In genomic region chr7:100288622-100289021, GRCm38 (mm10) we compare ENCODE assay signal across 9 mouse cellular contexts. TPM values are rescaled to one million over a fixed set of nuclear protein-coding genes. Genes with fewer than 3 reads are reported as not detected.
A peak's percentile ranks its signal among the peaks of the same experiment; 100 is the strongest.
DNase-seq lines count a peak whose midpoint lies in the region; ATAC-seq and TF ChIP-seq lines count a peak whose summit lies in the region.
"Had no signal": no experiment of that assay in that cellular context is flagged by ENCODE, and none has a peak within 500 bp of the region (broad histone marks: within the 10 kb centered on the region; RNA-seq: fewer than 3 reads in every experiment).

No protein-coding gene starts in this region.

- 0 out of 2 replicates have a peak, but pooled peaks cover 6% of the 10 kb centered on the region for H3K27me3 ChIP-seq in heart, postnatal 0 days (ENCODE audit: control insufficient read depth, insufficient read depth, low read length)
- H3K27me3 ChIP-seq in liver, embryonic 13.5 days, result peaks cover 72% of the 10 kb centered on the region
- peaks cover 10% of the 10 kb centered on the region for H3K27me3 ChIP-seq in neural tube, embryonic 13.5 days

- peak; percentile 28; the same call in 1 of the 2 replicates for ATAC-seq in heart, postnatal 0 days (ENCODE audit: insufficient read depth, low read depth)
- ATAC-seq in liver, embryonic 13.5 days (ENCODE audit: low read depth), result no peak
- ATAC-seq in neural tube, embryonic 13.5 days (ENCODE audit: low read depth), result peak; percentile 24; the same call in 1 of the 2 replicates

- no peak for DNase-seq in ES-E14 (ENCODE audit: low read depth, low spot score)
- peak; percentile 24 for DNase-seq in embryo, embryonic 9.5 days (ENCODE audit: extremely low spot score)
- DNase-seq in heart, postnatal 0 days (ENCODE audit: low spot score), result no peak
- DNase-seq in liver, embryonic 13.5 days, result no peak
- DNase-seq in right cerebral cortex, postnatal 36 days (ENCODE audit: low spot score in 2 of 2), result no peak
- no peak for DNase-seq in cerebellum, postnatal 4 days (ENCODE audit: low spot score in 2 of 2)
- DNase-seq in cerebellum, adult 9-10 months, result no peak

- H3K4me2 ChIP-seq in heart, postnatal 0 days (ENCODE audit: low read depth, low read length), result peak overlapping the region; percentile 56
- H3K4me2 ChIP-seq in liver, embryonic 13.5 days, result peak overlapping the region; percentile 36
- H3K4me2 ChIP-seq in neural tube, embryonic 13.5 days, result peak overlapping the region; percentile 41

- H3K9me3 ChIP-seq in ES-E14 (ENCODE audit: control insufficient read depth, insufficient read depth, low read depth, low read length), result no peaks in the 10 kb centered on the region
- no peaks in the 10 kb centered on the region for H3K9me3 ChIP-seq in heart, postnatal 0 days (replicated peaks; ENCODE audit: control insufficient read depth, low read length)
- H3K9me3 ChIP-seq in liver, embryonic 13.5 days (replicated peaks), result no peaks in the 10 kb centered on the region
- H3K9me3 ChIP-seq in neural tube, embryonic 13.5 days, result peaks cover 4% of the 10 kb centered on the region; the same call in 1 of the 2 replicates

- 23% methylated on average over 11 of the region's 11 CpGs for WGBS in heart, postnatal 0 days
- 42% methylated on average over 11 of the region's 11 CpGs for WGBS in liver, embryonic 13.5 days (ENCODE audit: insufficient replicate concordance)
- WGBS in neural tube, embryonic 13.5 days, result 25% methylated on average over 11 of the region's 11 CpGs

- no peak for TF ChIP-seq CTCF in heart, postnatal 0 days (IDR thresholded peaks at IDR 0.05; ENCODE audit: low read depth)

- in situ Hi-C loops in ES-E14 (cut with MboI; ENCODE audit: low sequenced_read_pairs in 2 of 2, unreplicated experiment in 2 of 2), result no loop called here

- no peak for TF ChIP-seq EP300 in heart, postnatal 0 days (IDR thresholded peaks at IDR 0.05; ENCODE audit: low read depth)

- H3K4me3 ChIP-seq in ES-E14 (ENCODE audit: insufficient read depth in 1 of 2, low read depth in 1 of 2, low read length in 2 of 2, poor library complexity in 1 of 2, severe bottlenecking in 1 of 2), result 0 out of 4 replicates have a peak overlapping the region, but pooled peaks of 1 of the 2 experiments have one; percentile 31
- peak overlapping the region; percentile 33 for H3K4me3 ChIP-seq in heart, postnatal 0 days (ENCODE audit: low read depth, low read length)
- H3K4me3 ChIP-seq in liver, embryonic 13.5 days (replicated peaks), result no peak overlapping the region
- H3K4me3 ChIP-seq in neural tube, embryonic 13.5 days, result no peak overlapping the region

- peaks cover 0 to 4% of the 10 kb centered on the region in 2 experiments; a peak in 1 of 4 replicates for H3K4me1 ChIP-seq in ES-E14 (ENCODE audit: control insufficient read depth in 2 of 2, insufficient read depth in 2 of 2, low read length in 2 of 2, poor library complexity in 1 of 2)
- 0 out of 2 replicates have a peak, but pooled peaks cover 8% of the 10 kb centered on the region for H3K4me1 ChIP-seq in heart, postnatal 0 days (ENCODE audit: control insufficient read depth, insufficient read depth)
- peaks cover 14% of the 10 kb centered on the region for H3K4me1 ChIP-seq in liver, embryonic 13.5 days (replicated peaks)
- peaks cover 41% of the 10 kb centered on the region for H3K4me1 ChIP-seq in neural tube, embryonic 13.5 days (replicated peaks)

- H3K9ac ChIP-seq in ES-E14 (ENCODE audit: insufficient read depth, low read depth, low read length, poor library complexity, severe bottlenecking), result peak overlapping the region; percentile 59; the same call in 1 of the 2 replicates
- H3K9ac ChIP-seq in heart, postnatal 0 days (replicated peaks; ENCODE audit: low read depth, low read length), result no peak overlapping the region
- no peak overlapping the region for H3K9ac ChIP-seq in liver, embryonic 13.5 days
- no peak overlapping the region; the same call in 1 of the 2 replicates for H3K9ac ChIP-seq in neural tube, embryonic 13.5 days

- peak overlapping the region; percentile 29; the same call in 1 of the 2 replicates for H3K27ac ChIP-seq in ES-E14 (ENCODE audit: insufficient read depth, low read depth, low read length, poor library complexity, severe bottlenecking)
- H3K27ac ChIP-seq in heart, postnatal 0 days (ENCODE audit: low read depth), result peak overlapping the region; percentile 66
- H3K27ac ChIP-seq in liver, embryonic 13.5 days, result peak overlapping the region; percentile 74
- H3K27ac ChIP-seq in neural tube, embryonic 13.5 days (replicated peaks), result peak overlapping the region; percentile 83

- no peaks in the 10 kb centered on the region for H3K36me3 ChIP-seq in ES-E14 (ENCODE audit: control insufficient read depth, insufficient read depth, low read length, poor library complexity, severe bottlenecking)
- H3K36me3 ChIP-seq in heart, postnatal 0 days (replicated peaks; ENCODE audit: control insufficient read depth, insufficient read depth, low read length), result no peaks in the 10 kb centered on the region
- H3K36me3 ChIP-seq in liver, embryonic 13.5 days, result no peaks in the 10 kb centered on the region
- no peaks in the 10 kb centered on the region for H3K36me3 ChIP-seq in neural tube, embryonic 13.5 days

TF ChIP-seq in ES-E14, 5 proteins besides CTCF, POLR2A, EP300 and RAD21:
- TF ChIP-seq ZNF384 (IDR thresholded peaks at IDR 0.05; ENCODE audit: low read depth, low read length), result no peak
- no peak for TF ChIP-seq HCFC1 (IDR thresholded peaks at IDR 0.05; ENCODE audit: borderline replicate concordance, insufficient read depth, low read length)
- no peak for TF ChIP-seq MAFK (IDR thresholded peaks at IDR 0.05; ENCODE audit: insufficient read depth, low read depth, low read length)
- no peak for TF ChIP-seq CHD2 (IDR thresholded peaks at IDR 0.05; ENCODE audit: low read depth, low read length)
- TF ChIP-seq ZC3H11A (IDR thresholded peaks at IDR 0.05; ENCODE audit: borderline replicate concordance, low read depth, low read length), result no peak

RNA-seq across cellular contexts. Expression of gene P4ha3, which starts 3.3 kb away (rescaled TPM):
- 0.95 and 2.0 TPM in 2 replicates for total RNA-seq in ES-E14 (2012; rRNA removed)
- total RNA-seq in heart, postnatal 0 days (2014; rRNA removed; ENCODE audit: low replicate concordance), result 5.5 and 10.4 TPM in 2 replicates
- 1.8 and 2.4 TPM in 2 replicates for polyA plus RNA-seq in heart, postnatal 0 days (2015; fragmentation: Nextera tagmentation; extraction: Ambion mirVana)
- polyA plus RNA-seq in liver, embryonic 13.5 days (2015; fragmentation: Nextera tagmentation; extraction: Ambion mirVana), result 0.76 and 1.3 TPM in 2 replicates
- polyA plus RNA-seq in neural tube, embryonic 13.5 days (2015; fragmentation: Nextera tagmentation; extraction: Ambion mirVana), result 10.4 and 11.4 TPM in 2 replicates
- total RNA-seq: common myeloid progenitor, adult 5-6 weeks had no signal

Comparison
In these comparisons a context has a peak if more than half of its experiments do, and no peak if none do; other contexts are left out.
1. H3K27ac ChIP-seq: peak in every context shown above with its lines; median percentile 83 in neural tube, embryonic 13.5 days; 74 in liver, embryonic 13.5 days; 66 in heart, postnatal 0 days; 29 in ES-E14.